Mouse (Mus musculus): ENCODE measurements around the gene Fstl1. TPM values are rescaled to one million over a fixed set of nuclear protein-coding genes. Genes with fewer than 3 reads are reported as not detected.

The Fstl1 gene
- total and polyA plus RNA-seq, 3 experiments = 0.08 to 0.35 TPM; not detected in 1

DNA sequence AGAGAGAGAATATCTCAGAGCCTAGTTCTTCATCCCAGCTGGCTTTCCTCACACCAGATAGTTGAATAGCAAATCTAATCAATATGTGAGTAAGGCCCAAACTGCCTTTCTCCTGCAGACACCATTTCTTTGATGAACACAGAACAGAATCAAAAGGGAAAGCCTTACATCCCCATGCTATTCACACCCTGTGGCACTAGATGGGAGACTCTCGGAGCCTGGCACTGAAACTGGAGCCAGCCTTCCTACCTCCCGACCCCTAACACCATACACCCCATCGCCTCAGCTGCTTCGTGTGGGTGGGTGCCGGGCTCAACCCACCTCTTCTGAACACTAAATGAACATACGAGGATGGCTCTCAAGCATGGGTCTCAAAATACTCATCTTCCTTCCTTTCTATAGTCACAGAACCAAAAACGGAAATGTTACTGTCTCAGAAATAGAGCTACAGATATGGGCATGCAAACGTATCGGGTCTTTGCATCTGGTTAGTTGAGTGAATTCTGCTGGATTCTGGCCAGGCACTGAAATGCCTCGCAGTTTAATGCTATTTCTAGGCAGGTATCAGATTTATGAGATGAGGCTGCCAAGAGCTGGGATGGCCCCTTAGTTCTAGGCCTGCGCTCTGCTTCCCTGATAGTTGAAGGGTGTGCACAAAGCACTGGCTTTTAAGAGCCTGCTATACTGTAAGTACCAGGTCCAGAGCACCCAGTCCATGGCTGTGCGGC, 48.3 kb downstream of the Fstl1 start:
- no peak overlapping the region for H3K9ac ChIP-seq (ENCODE audit: control insufficient read depth, low read depth, low read length, poor library complexity, severe bottlenecking)
- H3K9me3 ChIP-seq (replicated peaks; ENCODE audit: insufficient read depth, low read length) = no peaks in the 10 kb centered on the region
- no peaks in the 10 kb centered on the region for H3K36me3 ChIP-seq (ENCODE audit: control insufficient read depth in 1 of 2, insufficient read depth in 2 of 2, low read length in 2 of 2)
- no peaks in the 10 kb centered on the region for H3K79me2 ChIP-seq (ENCODE audit: control insufficient read depth, insufficient read depth, low read length, poor library complexity)
- H3K27ac ChIP-seq (ENCODE audit: control insufficient read depth, low read depth, low read length) = no peak overlapping the region
- no peak overlapping the region for H3K4me3 ChIP-seq (ENCODE audit: control insufficient read depth in 1 of 2, insufficient read depth in 1 of 2, low read depth in 2 of 2, low read length in 2 of 2)
- TF ChIP-seq ZNF384 (IDR thresholded peaks at IDR 0.05; ENCODE audit: low read depth, low read length) (no peak), BHLHE40 (IDR thresholded peaks at IDR 0.05; ENCODE audit: borderline replicate concordance, low read depth, low read length) (no peak), JUND (IDR thresholded peaks at IDR 0.05; ENCODE audit: low read depth, low read length) (no peak), NELFE (IDR thresholded peaks at IDR 0.05; ENCODE audit: low read depth, low read length) (no peak), E2F4 (IDR thresholded peaks at IDR 0.05; ENCODE audit: borderline replicate concordance, low read depth, low read length) (no peak), POLR2A (IDR thresholded peaks at IDR 0.05; ENCODE audit: control insufficient read depth in 1 of 2, insufficient read depth in 1 of 2, low read depth in 1 of 2, low read length in 2 of 2, poor library complexity in 1 of 2) (no peak), NRF1 (IDR thresholded peaks at IDR 0.05; ENCODE audit: insufficient read depth, low read depth, low read length, poor library complexity, severe bottlenecking) (no peak), POLR2AphosphoS5 (IDR thresholded peaks at IDR 0.05; ENCODE audit: borderline replicate concordance, low read depth, low read length) (no peak), TAL1 (IDR thresholded peaks at IDR 0.05; ENCODE audit: low read length) (no peak)
- peak; percentile 25 for DNase-seq (ENCODE audit: low read depth, low spot score)
- peaks cover 11 to 16% of the 10 kb centered on the region in 2 experiments for H3K27me3 ChIP-seq (ENCODE audit: control insufficient read depth in 1 of 2, insufficient read depth in 2 of 2, low read length in 2 of 2)
- no peaks in the 10 kb centered on the region for H3K4me1 ChIP-seq (ENCODE audit: control insufficient read depth in 1 of 2, insufficient read depth in 2 of 2, low read length in 2 of 2)

DNA sequence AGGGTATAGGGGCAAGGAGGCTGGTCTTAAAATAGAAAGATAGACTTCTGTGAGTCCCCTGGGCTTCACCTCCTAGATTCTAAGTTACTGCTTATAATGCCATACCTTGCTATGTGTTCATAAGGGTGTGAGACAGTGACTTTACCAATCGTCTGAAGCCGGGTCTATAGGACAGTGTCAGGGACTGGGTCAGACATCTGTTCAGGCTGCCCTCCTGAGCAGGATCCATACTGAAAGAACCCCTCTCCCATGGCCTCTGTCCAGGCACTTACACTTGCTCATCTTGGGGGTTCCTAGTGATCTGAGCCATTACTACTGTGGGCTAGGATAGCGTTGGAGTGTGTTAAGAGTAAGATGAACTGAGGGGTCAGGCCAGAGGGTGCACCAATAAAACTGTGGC, 49.6 kb downstream of the Fstl1 start:
- H3K36me3 ChIP-seq (ENCODE audit: control insufficient read depth in 1 of 2, insufficient read depth in 2 of 2, low read length in 2 of 2) = no peaks in the 10 kb centered on the region
- H3K27me3 ChIP-seq (ENCODE audit: control insufficient read depth in 1 of 2, insufficient read depth in 2 of 2, low read length in 2 of 2) = peaks cover 9 to 12% of the 10 kb centered on the region in 2 experiments
- no peak for DNase-seq (ENCODE audit: low read depth, low spot score)
- H3K9ac ChIP-seq (ENCODE audit: control insufficient read depth, low read depth, low read length, poor library complexity, severe bottlenecking) = no peak overlapping the region
- H3K9me3 ChIP-seq (replicated peaks; ENCODE audit: insufficient read depth, low read length) = no peaks in the 10 kb centered on the region
- no peak overlapping the region for H3K27ac ChIP-seq (ENCODE audit: control insufficient read depth, low read depth, low read length)
- no peaks in the 10 kb centered on the region for H3K4me1 ChIP-seq (ENCODE audit: control insufficient read depth in 1 of 2, insufficient read depth in 2 of 2, low read length in 2 of 2)
- no peak overlapping the region for H3K4me3 ChIP-seq (ENCODE audit: control insufficient read depth in 1 of 2, insufficient read depth in 1 of 2, low read depth in 2 of 2, low read length in 2 of 2)
- no peaks in the 10 kb centered on the region for H3K79me2 ChIP-seq (ENCODE audit: control insufficient read depth, insufficient read depth, low read length, poor library complexity)
- TF ChIP-seq MYC (IDR thresholded peaks at IDR 0.05; ENCODE audit: low read depth, low read length) (no peak), GATA1 (IDR thresholded peaks at IDR 0.05; ENCODE audit: low read depth, low read length) (no peak), JUND (IDR thresholded peaks at IDR 0.05; ENCODE audit: low read depth, low read length) (no peak), GABPA (IDR thresholded peaks at IDR 0.05; ENCODE audit: low read depth, low read length) (no peak), MXI1 (IDR thresholded peaks at IDR 0.05; ENCODE audit: low read depth, low read length) (no peak), SIN3A (IDR thresholded peaks at IDR 0.05; ENCODE audit: low read length) (no peak), POLR2AphosphoS5 (IDR thresholded peaks at IDR 0.05; ENCODE audit: borderline replicate concordance, low read depth, low read length) (no peak), POLR2AphosphoS2 (IDR thresholded peaks at IDR 0.05; ENCODE audit: low read length) (no peak), CTCF (IDR thresholded peaks at IDR 0.05 in 2 of 3, conservative IDR thresholded peaks at IDR 0.05 in 1 of 3; ENCODE audit: control insufficient read depth in 1 of 3, insufficient read depth in 1 of 3, low read depth in 2 of 3, low read length in 3 of 3, poor library complexity in 1 of 3, severe bottlenecking in 1 of 3) (no peak), RCOR1 (IDR thresholded peaks at IDR 0.05; ENCODE audit: low read depth, low read length) (no peak), CHD2 (IDR thresholded peaks at IDR 0.05; ENCODE audit: low read length) (no peak), EP300 (IDR thresholded peaks at IDR 0.05; ENCODE audit: low read depth in 1 of 2, low read length in 2 of 2) (no peak), E2F4 (IDR thresholded peaks at IDR 0.05; ENCODE audit: borderline replicate concordance, low read depth, low read length) (no peak), ELF1 (IDR thresholded peaks at IDR 0.05; ENCODE audit: low read depth, low read length) (no peak), MEF2A (IDR thresholded peaks at IDR 0.05; ENCODE audit: extremely low read depth, insufficient replicate concordance, low read depth, low read length, poor library complexity, severe bottlenecking) (no peak), ZC3H11A (IDR thresholded peaks at IDR 0.05; ENCODE audit: low read depth, low read length) (no peak), TAL1 (IDR thresholded peaks at IDR 0.05; ENCODE audit: low read length) (no peak), CHD1 (IDR thresholded peaks at IDR 0.05; ENCODE audit: low read depth, low read length) (no peak), ZKSCAN1 (IDR thresholded peaks at IDR 0.05; ENCODE audit: low read depth, low read length) (no peak), ZMIZ1 (IDR thresholded peaks at IDR 0.05; ENCODE audit: low read depth, low read length) (no peak)

Measured in MEL (cell line).